Mouse (Mus musculus) liver, embryonic 13.5 days (tissue): ENCODE results near the gene Spata16. TPM values are rescaled to one million over a fixed set of nuclear protein-coding genes. Genes with fewer than 3 reads are reported as not detected.
"Not testable (repeated sequence)": the region's sequence is repeated elsewhere in the genome, so short reads cannot be mapped to it uniquely, and the experiment has no call there.

Experiments
- ATAC-seq: fragments of 200-750 bp; cut with Nextera tagmentation; 2 replicates; pipeline ENCODE4 v1.8.0; 2017; ENCODE audit warnings: low read depth, mild to moderate bottlenecking, moderate number of reproducible peaks, moderate library complexity
- DNase-seq: peaks from one replicate; pipeline ENCODE4 v3.0.0; 2022
- H3K27ac ChIP-seq: fragments of 300-500 bp; sonication (generic); 2 replicates; pipeline ENCODE4 v1.5.1; 2015; ENCODE audit warnings: moderate library complexity, mild to moderate bottlenecking, inconsistent platforms
- H3K27me3 ChIP-seq: fragments of 300-500 bp; sonication (generic); 2 replicates; pipeline ENCODE4 v1.6.1; 2015; ENCODE audit warnings: mild to moderate bottlenecking, inconsistent platforms
- H3K36me3 ChIP-seq: fragments of 300-500 bp; sonication (generic); 2 replicates; pipeline ENCODE4 v1.6.1; 2015; ENCODE audit warnings: mild to moderate bottlenecking, inconsistent platforms
- H3K4me1 ChIP-seq: fragments of 300-500 bp; sonication (generic); replicated peaks from 2 replicates; pipeline ENCODE4 v1.6.1; 2015; ENCODE audit warnings: inconsistent platforms
- H3K4me2 ChIP-seq: fragments of 300-500 bp; sonication (generic); 2 replicates; pipeline ENCODE4 v1.6.1; 2015; ENCODE audit warnings: inconsistent platforms, mild to moderate bottlenecking, moderate library complexity
- H3K4me3 ChIP-seq: fragments of 300-500 bp; sonication (generic); replicated peaks from 2 replicates; pipeline ENCODE4 v1.5.1; 2015; ENCODE audit warnings: mild to moderate bottlenecking, inconsistent platforms
- H3K9ac ChIP-seq: fragments of 300-500 bp; sonication (generic); 2 replicates; pipeline ENCODE4 v1.6.1; 2015; ENCODE audit warnings: mild to moderate bottlenecking, inconsistent platforms
- H3K9me3 ChIP-seq: fragments of 300-500 bp; sonication (generic); replicated peaks from 2 replicates; pipeline ENCODE4 v1.6.1; 2016; ENCODE audit warnings: inconsistent platforms
- WGBS: fragments of 180-500 bp; shearing (Covaris S2); methylation state at CpG from one replicate; pipeline ENCODE4 v1.1.7; 2015; ENCODE audit not compliant: insufficient replicate concordance; 5-methylcytosine and 5-hydroxymethylcytosine counted together
- polyA plus RNA-seq: library from polyadenylated mRNA; unstranded; fragments of >200 nt; fragmentation: Nextera tagmentation; extraction: Ambion mirVana; gene quantifications from 2 replicates; pipeline ENCODE4 v1.2.1, GENCODE M21; 2015

Gene Spata16
- polyA plus RNA-seq, result not detected in 2 replicates

DNA sequence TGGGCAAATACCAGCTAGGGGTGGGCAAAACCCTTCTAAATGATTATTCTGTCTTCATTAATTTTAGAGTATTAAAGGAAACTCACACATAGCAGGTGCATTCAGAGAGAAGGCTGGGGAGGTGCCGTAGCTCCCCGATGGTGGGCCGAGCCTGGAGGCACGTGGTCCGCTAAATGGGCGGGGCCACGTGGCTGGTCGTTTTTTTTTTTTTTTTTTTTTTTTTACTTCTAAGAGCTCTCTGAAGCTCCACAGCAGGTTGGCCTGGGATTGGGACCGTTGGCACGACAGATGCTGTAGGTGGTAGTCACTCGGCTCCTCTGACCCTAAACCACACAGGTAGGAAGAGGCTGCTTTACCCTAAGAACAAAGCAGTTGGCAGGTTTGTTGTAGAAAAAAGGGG lies at the start of gene Spata16:
Spata16 (plus strand) TSS at position 219 of the 400 bp plus-strand sequence.
- H3K9ac ChIP-seq, result no peak within 1 kb of the TSS
- ATAC-seq, result no peak
- 66% methylated on average over 10 of the region's 11 CpGs for WGBS

GRCm38 (mm10) chr3:26604861-26605260 lies 32.6 kb upstream of the Spata16 start:
- no peaks in the 10 kb centered on the region for H3K36me3 ChIP-seq
- no peak overlapping the region for H3K4me3 ChIP-seq
- H3K4me1 ChIP-seq, result no peaks in the 10 kb centered on the region
- 68% methylated on average over 1 of the region's 1 CpGs for WGBS
- H3K9ac ChIP-seq, result no peak overlapping the region
- H3K9me3 ChIP-seq, result 0 out of 2 replicates have a peak, but pooled peaks cover 5% of the 10 kb centered on the region
- ATAC-seq, result no peak
- no peak for DNase-seq
- no peak overlapping the region for H3K4me2 ChIP-seq
- H3K27ac ChIP-seq, result no peak overlapping the region
- no peaks in the 10 kb centered on the region for H3K27me3 ChIP-seq

More for the DNA sequence above, at the start of gene Spata16:
- peaks cover 4% of the 10 kb centered on the region; the same call in 1 of the 2 replicates for H3K9me3 ChIP-seq
- no peaks in the 10 kb centered on the region for H3K4me1 ChIP-seq
- H3K27me3 ChIP-seq, result no peaks in the 10 kb centered on the region
- H3K27ac ChIP-seq, result no peak within 1 kb of the TSS
- H3K4me2 ChIP-seq, result no peak within 1 kb of the TSS
- H3K36me3 ChIP-seq, result no peaks in the 10 kb centered on the region
- DNase-seq, result no peak
- no peak within 1 kb of the TSS for H3K4me3 ChIP-seq

GRCm38 (mm10) chr3:26608531-26608930 lies 28.9 kb upstream of the Spata16 start:
- WGBS, result 67% methylated on average over 5 of the region's 5 CpGs
- ATAC-seq (no peak), DNase-seq (no peak)
- Histone ChIP-seq H3K27me3 (no peaks in the 10 kb centered on the region), H3K27ac (no peak overlapping the region), H3K4me2 (no peak overlapping the region), H3K4me1 (no peaks in the 10 kb centered on the region), H3K9me3 (no peaks in the 10 kb centered on the region), H3K9ac (no peak overlapping the region), H3K36me3 (no peaks in the 10 kb centered on the region), H3K4me3 (no peak overlapping the region)

DNA sequence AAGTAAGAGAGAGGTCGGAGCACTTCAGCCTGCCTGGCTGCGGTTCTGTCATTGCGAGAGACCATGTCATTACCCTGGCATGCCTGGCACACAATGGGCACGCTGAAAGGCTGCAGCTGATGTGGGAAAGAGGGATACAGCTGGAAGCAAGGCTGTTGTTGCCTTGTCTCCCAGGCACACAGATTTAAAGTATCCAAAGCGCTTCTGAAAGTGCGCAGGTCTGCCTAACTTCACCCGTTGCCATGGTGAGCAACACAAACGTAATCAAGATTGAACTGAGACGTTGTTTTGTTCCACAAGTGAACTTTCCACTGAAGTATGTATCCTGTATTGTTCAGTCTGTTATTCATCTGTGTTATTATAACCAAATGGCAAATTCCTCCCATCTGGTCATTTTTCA lies 1.8 kb downstream of the Spata16 start:
- no peaks in the 10 kb centered on the region for H3K4me1 ChIP-seq
- no peak overlapping the region for H3K4me3 ChIP-seq
- no peak for ATAC-seq
- H3K27ac ChIP-seq, result no peak overlapping the region
- no peaks in the 10 kb centered on the region for H3K9me3 ChIP-seq
- no peak for DNase-seq
- 76% methylated on average over 9 of the region's 9 CpGs for WGBS
- H3K36me3 ChIP-seq, result no peaks in the 10 kb centered on the region
- H3K27me3 ChIP-seq, result no peaks in the 10 kb centered on the region
- no peak overlapping the region for H3K4me2 ChIP-seq
- H3K9ac ChIP-seq, result no peak overlapping the region

DNA sequence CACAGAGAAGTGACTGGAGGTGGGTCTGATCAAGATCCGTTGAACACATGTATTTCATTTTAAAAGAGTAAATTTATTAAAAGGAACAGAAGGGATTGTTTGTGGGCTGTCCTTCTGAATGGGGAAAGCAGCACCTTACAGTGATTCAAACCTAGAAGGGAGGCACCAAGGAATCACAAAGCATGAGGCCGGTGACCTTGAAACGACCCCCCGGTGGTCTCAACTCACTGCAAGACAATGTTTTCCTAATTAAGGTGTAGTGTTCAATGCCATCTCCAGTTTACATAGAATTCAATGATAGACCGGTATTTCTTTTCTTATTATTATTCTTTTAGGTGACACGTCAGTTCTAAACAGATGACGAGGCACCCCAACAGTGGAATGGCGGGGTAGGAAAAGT lies 2.4 kb downstream of the Spata16 start:
- no peaks in the 10 kb centered on the region for H3K36me3 ChIP-seq
- 82% methylated on average over 8 of the region's 8 CpGs for WGBS
- H3K4me1 ChIP-seq, result no peaks in the 10 kb centered on the region
- no peak overlapping the region for H3K9ac ChIP-seq
- no peaks in the 10 kb centered on the region for H3K9me3 ChIP-seq
- no peaks in the 10 kb centered on the region for H3K27me3 ChIP-seq
- DNase-seq, result no peak
- H3K4me2 ChIP-seq, result no peak overlapping the region
- ATAC-seq, result no peak
- H3K4me3 ChIP-seq, result no peak overlapping the region
- H3K27ac ChIP-seq, result no peak overlapping the region

GRCm38 (mm10) chr3:26640321-26641075 lies 3.1 kb downstream of the Spata16 start:
- H3K9me3 ChIP-seq, result no peaks in the 10 kb centered on the region
- H3K36me3 ChIP-seq, result no peaks in the 10 kb centered on the region
- WGBS, result 59% methylated on average over 8 of the region's 8 CpGs
- DNase-seq (no peak), ATAC-seq (no peak)
- no peak overlapping the region for H3K4me2 ChIP-seq
- no peak overlapping the region for H3K9ac ChIP-seq
- H3K27ac ChIP-seq, result no peak overlapping the region
- H3K4me1 ChIP-seq, result no peaks in the 10 kb centered on the region
- no peaks in the 10 kb centered on the region for H3K27me3 ChIP-seq
- H3K4me3 ChIP-seq, result no peak overlapping the region

DNA sequence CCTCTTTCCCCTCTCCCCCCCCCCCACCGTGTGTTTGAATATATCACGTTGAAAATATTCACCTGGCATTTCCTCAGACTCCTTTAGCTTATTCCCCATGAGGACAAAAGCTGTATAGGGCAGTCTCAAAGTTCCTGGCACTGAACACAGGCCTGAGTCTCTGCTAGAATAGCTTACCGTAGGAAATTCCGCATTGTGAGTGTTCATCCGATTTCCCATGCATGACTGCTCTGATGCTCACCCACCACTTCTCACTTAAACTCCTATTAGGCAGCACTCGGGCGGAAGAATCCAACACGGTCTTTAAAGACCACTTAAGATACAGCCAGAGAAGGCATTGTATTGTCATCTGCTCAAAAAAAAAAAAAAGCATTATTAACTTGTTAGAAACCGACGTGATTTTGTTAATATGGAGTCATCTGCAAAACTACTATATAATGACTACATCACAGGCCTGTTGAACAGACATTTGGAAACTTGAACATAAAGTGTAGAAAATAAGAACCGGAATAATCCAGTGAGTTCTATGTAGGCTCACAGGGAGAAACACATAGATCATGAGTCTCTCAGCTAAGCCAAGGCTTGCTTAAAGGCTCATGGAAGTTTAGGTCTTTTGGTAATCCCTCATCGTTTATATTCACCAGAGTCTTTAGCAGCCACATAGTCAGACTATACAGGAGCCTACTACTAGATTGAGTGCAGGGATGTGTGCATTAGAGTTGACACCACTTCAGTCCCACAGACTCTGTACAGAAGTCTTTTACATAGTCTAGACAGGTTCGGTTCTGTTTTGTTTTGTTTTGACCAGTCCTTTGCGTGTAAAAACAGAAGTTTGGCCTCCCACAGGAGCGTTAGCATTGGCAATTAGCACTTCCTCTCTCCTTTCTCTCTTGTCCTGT lies 4.2 kb downstream of the Spata16 start:
- Histone ChIP-seq H3K9ac (no peak overlapping the region), H3K4me3 (no peak overlapping the region), H3K27ac (no peak overlapping the region), H3K36me3 (no peaks in the 10 kb centered on the region), H3K9me3 (no peaks in the 10 kb centered on the region), H3K27me3 (no peaks in the 10 kb centered on the region), H3K4me1 (no peaks in the 10 kb centered on the region), H3K4me2 (no peak overlapping the region)
- no peak for DNase-seq
- 70% methylated on average over 15 of the region's 15 CpGs for WGBS
- ATAC-seq, result no peak

GRCm38 (mm10) chr3:26644136-26644535 lies 6.7 kb downstream of the Spata16 start:
- H3K9me3 ChIP-seq, result no peaks in the 10 kb centered on the region
- H3K36me3 ChIP-seq, result no peaks in the 10 kb centered on the region
- no peaks in the 10 kb centered on the region for H3K4me1 ChIP-seq
- WGBS, result 49% methylated on average over 1 of the region's 1 CpGs
- no peak for ATAC-seq
- H3K9ac ChIP-seq, result no peak overlapping the region
- no peaks in the 10 kb centered on the region for H3K27me3 ChIP-seq
- no peak overlapping the region for H3K4me2 ChIP-seq
- no peak overlapping the region for H3K4me3 ChIP-seq
- no peak overlapping the region for H3K27ac ChIP-seq
- DNase-seq, result no peak

GRCm38 (mm10) chr3:26646834-26647233 lies 9.4 kb downstream of the Spata16 start:
- ATAC-seq (no peak), DNase-seq (no peak)
- Histone ChIP-seq H3K36me3 (no peaks in the 10 kb centered on the region), H3K27me3 (no peaks in the 10 kb centered on the region), H3K4me2 (no peak overlapping the region), H3K4me1 (no peaks in the 10 kb centered on the region), H3K27ac (no peak overlapping the region), H3K4me3 (no peak overlapping the region), H3K9ac (no peak overlapping the region), H3K9me3 (no peaks in the 10 kb centered on the region)
- WGBS, result 58% methylated on average over 7 of the region's 7 CpGs

DNA sequence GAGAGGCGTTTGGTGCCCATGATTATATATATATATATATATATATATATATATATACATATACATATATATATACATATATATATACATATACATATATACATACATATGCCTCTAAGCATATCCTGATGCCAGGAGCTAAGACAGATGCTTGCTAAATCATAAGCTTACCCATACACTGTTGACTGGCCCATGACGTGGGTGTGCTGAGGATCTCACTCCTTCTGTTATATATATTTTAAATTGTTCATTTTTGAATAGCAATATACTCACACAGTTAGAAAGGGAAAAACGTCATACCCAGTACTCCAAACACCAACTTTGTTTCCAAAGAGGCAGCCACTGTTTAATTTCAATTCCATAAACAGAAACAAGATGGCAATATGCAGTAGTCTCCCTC lies 48.4 kb downstream of the Spata16 start:
- Histone ChIP-seq H3K27ac (no peak overlapping the region), H3K9me3 (no peaks in the 10 kb centered on the region)

DNA sequence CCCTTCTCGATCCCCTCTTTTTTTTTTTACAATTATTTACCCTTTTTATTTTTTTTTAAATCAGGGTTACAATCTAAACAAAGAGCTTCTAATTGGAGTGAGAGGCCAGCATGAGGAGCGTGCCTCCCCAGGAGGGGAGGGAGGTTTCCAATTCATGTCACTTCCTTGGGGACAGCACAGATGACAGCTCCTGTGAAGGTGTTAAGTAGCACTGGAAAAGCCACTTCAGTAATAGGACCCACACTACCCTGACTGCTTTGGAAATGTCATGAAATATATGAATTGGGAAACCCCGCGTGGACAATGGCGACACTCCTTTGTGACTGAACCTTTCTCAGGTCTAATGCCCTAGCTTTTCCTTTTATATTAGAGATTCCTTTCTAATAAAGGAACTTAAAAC lies 72.1 kb downstream of the Spata16 start:
- ATAC-seq, H3K36me3 ChIP-seq, DNase-seq, H3K9ac ChIP-seq, H3K4me1 ChIP-seq, H3K4me2 ChIP-seq, H3K27ac ChIP-seq, H3K4me3 ChIP-seq, H3K9me3 ChIP-seq, H3K27me3 ChIP-seq: not testable (repeated sequence)
- 64% methylated on average over 5 of the region's 5 CpGs for WGBS

More for the DNA sequence above, 48.4 kb downstream of the Spata16 start:
- H3K4me2 ChIP-seq, result no peak overlapping the region
- H3K4me3 ChIP-seq, result no peak overlapping the region
- no peaks in the 10 kb centered on the region for H3K4me1 ChIP-seq
- ATAC-seq, result no peak
- no peaks in the 10 kb centered on the region for H3K27me3 ChIP-seq
- no peaks in the 10 kb centered on the region for H3K36me3 ChIP-seq
- H3K9ac ChIP-seq, result no peak overlapping the region
- 55% methylated on average over 3 of the region's 3 CpGs for WGBS
- no peak for DNase-seq
